In the genomic region with DNA sequence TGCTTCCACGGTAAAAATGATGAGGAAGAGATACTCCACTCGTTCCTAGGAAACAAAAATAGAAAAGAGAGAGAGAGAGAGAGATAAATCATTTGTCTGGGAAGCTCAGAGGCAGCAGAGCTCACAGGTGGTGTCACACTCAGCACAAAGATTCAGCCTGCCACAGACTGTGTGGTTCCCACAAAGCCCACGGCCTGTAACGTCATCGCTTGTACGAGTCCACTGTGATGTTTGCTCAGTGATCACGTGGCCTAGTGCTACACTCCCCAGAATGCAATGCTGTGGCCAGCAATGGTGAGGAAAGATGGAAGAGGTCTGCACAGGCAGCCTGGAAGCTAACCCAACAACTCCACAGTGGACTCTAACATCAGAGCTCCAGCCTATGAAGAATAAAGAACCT, we compare ENCODE assay signal across 24 mouse cellular contexts.
A peak's percentile ranks its signal among the peaks of the same experiment; 100 is the strongest.
DNase-seq lines count a peak whose midpoint lies in the region; ATAC-seq lines count a peak whose summit lies in the region.
"Had no signal": no experiment of that assay in that cellular context is flagged by ENCODE, and none has a peak within 500 bp of the region (broad histone marks: within the 10 kb centered on the region; RNA-seq: fewer than 3 reads in every experiment).

No protein-coding gene starts in this region.

- no peak overlapping the region for H3K27ac ChIP-seq in heart, embryonic 11.5 days (ENCODE audit: low read depth, low read length)
- H3K27ac ChIP-seq: embryonic facial prominence, embryonic 12.5 days; embryonic facial prominence, embryonic 15.5 days; heart, adult 2 months; heart, embryonic 10.5 days; hindbrain, embryonic 12.5 days; hindbrain, embryonic 15.5 days had no signal

- no peak for DNase-seq in frontal cortex, postnatal 25 days (ENCODE audit: low spot score in 2 of 2)
- peak; percentile 62 for DNase-seq in layer of hippocampus, adult 9-11 months
- DNase-seq in layer of hippocampus, postnatal 14 days (ENCODE audit: low spot score in 2 of 2): no peak
- peak; percentile 55 for DNase-seq in right cerebral cortex, adult 2 months (ENCODE audit: low spot score in 2 of 2)
- no peak for DNase-seq in right cerebral cortex, postnatal 14 days
- DNase-seq: adrenal gland, postnatal 10 days; adrenal gland, postnatal 36 days; cerebellum, adult 11 months; cerebellum, adult 2 months; cerebellum, adult 9-11 months; cerebellum, postnatal 25 days; forebrain, postnatal 0 days; gastrocnemius, postnatal 10 days; gastrocnemius, postnatal 36 days; heart, adult 2 months had no signal

- no peak overlapping the region for H3K4me3 ChIP-seq in heart, embryonic 11.5 days (ENCODE audit: low read depth, low read length)
- H3K4me3 ChIP-seq: embryonic facial prominence, embryonic 12.5 days; embryonic facial prominence, embryonic 15.5 days; heart, adult 2 months; heart, embryonic 10.5 days; hindbrain, embryonic 12.5 days; hindbrain, embryonic 15.5 days had no signal

- H3K27me3 ChIP-seq in heart, embryonic 11.5 days (ENCODE audit: control insufficient read depth, insufficient read depth, low read length): no peaks in the 10 kb centered on the region
- H3K27me3 ChIP-seq: embryonic facial prominence, embryonic 12.5 days; embryonic facial prominence, embryonic 15.5 days; hindbrain, embryonic 12.5 days; hindbrain, embryonic 15.5 days; Patski had no signal

- 0 out of 2 replicates have a peak, but pooled peaks have one; percentile 22 for ATAC-seq in frontal cortex, adult (ENCODE audit: low TSS enrichment)
- no peak for ATAC-seq in heart, embryonic 11.5 days (replicated peaks; ENCODE audit: insufficient number of reproducible peaks, low FRiP score, low TSS enrichment)
- ATAC-seq: forebrain, embryonic 14.5 days; forebrain, postnatal 0 days; Patski had no signal

- H3K4me2 ChIP-seq in heart, embryonic 11.5 days: no peak overlapping the region
- H3K4me2 ChIP-seq: embryonic facial prominence, embryonic 12.5 days; embryonic facial prominence, embryonic 15.5 days; hindbrain, embryonic 12.5 days; hindbrain, embryonic 15.5 days had no signal

- no peaks in the 10 kb centered on the region for H3K9me3 ChIP-seq in heart, embryonic 11.5 days (replicated peaks; ENCODE audit: control insufficient read depth, low read length)
- H3K9me3 ChIP-seq: embryonic facial prominence, embryonic 15.5 days; heart, embryonic 10.5 days; hindbrain, embryonic 12.5 days; hindbrain, embryonic 15.5 days had no signal

- H3K36me3 ChIP-seq in heart, embryonic 11.5 days (ENCODE audit: control insufficient read depth, insufficient read depth, low read length): no peaks in the 10 kb centered on the region
- H3K36me3 ChIP-seq: embryonic facial prominence, embryonic 15.5 days; hindbrain, embryonic 12.5 days; hindbrain, embryonic 15.5 days had no signal

- WGBS in heart, embryonic 11.5 days (ENCODE audit: insufficient replicate concordance): 73% methylated on average over 7 of the region's 7 CpGs

- no peak overlapping the region for H3K9ac ChIP-seq in heart, embryonic 11.5 days (ENCODE audit: low read depth, low read length)
- H3K9ac ChIP-seq: embryonic facial prominence, embryonic 12.5 days; embryonic facial prominence, embryonic 15.5 days; forebrain, postnatal 0 days; hindbrain, embryonic 12.5 days; hindbrain, embryonic 15.5 days had no signal

- peaks cover 10% of the 10 kb centered on the region for H3K4me1 ChIP-seq in heart, embryonic 11.5 days (ENCODE audit: control insufficient read depth, insufficient read depth, low read length)
- H3K4me1 ChIP-seq: embryonic facial prominence, embryonic 15.5 days; hindbrain, embryonic 12.5 days had no signal

Comparison
In these comparisons a context has a peak if more than half of its experiments do, and no peak if none do; other contexts are left out.
1. DNase-seq: peak in layer of hippocampus, adult 9-11 months (single experiment) and right cerebral cortex, adult 2 months (2 of 2); none in frontal cortex, postnatal 25 days (0 of 2), layer of hippocampus, postnatal 14 days (0 of 2) and right cerebral cortex, postnatal 14 days (single experiment).